Mouse (Mus musculus): Measurements from ENCODE around the gene Zfp1. TPM values are rescaled to one million over a fixed set of nuclear protein-coding genes. Genes with fewer than 3 reads are reported as not detected.

The Zfp1 gene
- total and polyA plus RNA-seq, 2 experiments from 2014 or later = 24.7 to 34.3 TPM

GRCm38 (mm10) chr8:111686881-111687280 lies 43.7 kb downstream of the Zfp1 start:
- no peak overlapping the region for H3K27ac ChIP-seq (ENCODE audit: low read depth, low read length)
- H3K27me3 ChIP-seq (ENCODE audit: insufficient read depth, low read length) = no peaks in the 10 kb centered on the region
- H3K36me3 ChIP-seq (ENCODE audit: insufficient read depth) = no peaks in the 10 kb centered on the region
- TF ChIP-seq CTCF (IDR thresholded peaks at IDR 0.05; ENCODE audit: low read depth) = no peak
- H3K9ac ChIP-seq = no peak overlapping the region
- ATAC-seq = no peak
- no peak overlapping the region for H3K4me2 ChIP-seq (ENCODE audit: low read depth)
- H3K9me3 ChIP-seq (ENCODE audit: low read length) = no peaks in the 10 kb centered on the region
- DNase-seq = no peak
- 82% methylated on average over 13 of the region's 13 CpGs for WGBS
- no peaks in the 10 kb centered on the region for H3K4me1 ChIP-seq (ENCODE audit: insufficient read depth)
- no peak overlapping the region for H3K4me3 ChIP-seq (ENCODE audit: low read depth, low read length)

- 69% methylated on average over 2 of the region's 2 CpGs for WGBS
- Histone ChIP-seq H3K4me2 (ENCODE audit: low read depth) (no peak within 1 kb of the TSS), H3K36me3 (ENCODE audit: insufficient read depth) (no peaks in the 10 kb centered on the region), H3K27me3 (ENCODE audit: insufficient read depth, low read length) (no peaks in the 10 kb centered on the region), H3K4me3 (ENCODE audit: low read depth, low read length) (no peak within 1 kb of the TSS), H3K27ac (ENCODE audit: low read depth, low read length) (no peak within 1 kb of the TSS), H3K4me1 (ENCODE audit: insufficient read depth) (no peaks in the 10 kb centered on the region), H3K9me3 (ENCODE audit: low read length) (no peaks in the 10 kb centered on the region), H3K9ac (no peak within 1 kb of the TSS)
- ATAC-seq (no peak), DNase-seq (no peak)
- no peak for TF ChIP-seq CTCF (IDR thresholded peaks at IDR 0.05; ENCODE audit: low read depth)
Observed at GRCm38 (mm10) chr8:111690960-111691445, 47.8 kb downstream of the Zfp1 start, which contains the start of gene Ctrb1. TSS of gene Ctrb1 (minus strand) at chr8:111691010.

GRCm38 (mm10) chr8:111693261-111693741 lies 50.1 kb downstream of the Zfp1 start:
- ATAC-seq = no peak
- H3K36me3 ChIP-seq (ENCODE audit: insufficient read depth) = no peaks in the 10 kb centered on the region
- no peaks in the 10 kb centered on the region for H3K4me1 ChIP-seq (ENCODE audit: insufficient read depth)
- H3K27me3 ChIP-seq (ENCODE audit: insufficient read depth, low read length) = no peaks in the 10 kb centered on the region
- 76% methylated on average over 6 of the region's 6 CpGs for WGBS
- no peak overlapping the region for H3K4me2 ChIP-seq (ENCODE audit: low read depth)
- no peak overlapping the region for H3K27ac ChIP-seq (ENCODE audit: low read depth, low read length)
- H3K9ac ChIP-seq = no peak overlapping the region
- H3K9me3 ChIP-seq (ENCODE audit: low read length) = no peaks in the 10 kb centered on the region
- H3K4me3 ChIP-seq (ENCODE audit: low read depth, low read length) = no peak overlapping the region
- DNase-seq = no peak
- TF ChIP-seq CTCF (IDR thresholded peaks at IDR 0.05; ENCODE audit: low read depth) = no peak

- H3K27me3 ChIP-seq (ENCODE audit: insufficient read depth, low read length) = no peaks in the 10 kb centered on the region
- ATAC-seq = no peak
- no peak for DNase-seq
Observed at GRCm38 (mm10) chr8:111695441-111695840, 52.2 kb downstream of the Zfp1 start.

GRCm38 (mm10) chr8:111697655-111698054 lies 54.5 kb downstream of the Zfp1 start:
- DNase-seq = no peak
- H3K9ac ChIP-seq = no peak overlapping the region

More at GRCm38 (mm10) chr8:111695441-111695840, 52.2 kb downstream of the Zfp1 start:
- Histone ChIP-seq H3K9ac (no peak overlapping the region), H3K4me3 (ENCODE audit: low read depth, low read length) (no peak overlapping the region), H3K27ac (ENCODE audit: low read depth, low read length) (no peak overlapping the region), H3K4me2 (ENCODE audit: low read depth) (no peak overlapping the region), H3K4me1 (ENCODE audit: insufficient read depth) (no peaks in the 10 kb centered on the region), H3K9me3 (ENCODE audit: low read length) (no peaks in the 10 kb centered on the region), H3K36me3 (ENCODE audit: insufficient read depth) (no peaks in the 10 kb centered on the region)
- no peak for TF ChIP-seq CTCF (IDR thresholded peaks at IDR 0.05; ENCODE audit: low read depth)
- 64% methylated on average over 7 of the region's 7 CpGs for WGBS

GRCm38 (mm10) chr8:111699035-111699434 lies 55.8 kb downstream of the Zfp1 start:
- 11% methylated on average over 1 of the region's 1 CpGs for WGBS
- Histone ChIP-seq H3K27ac (ENCODE audit: low read depth, low read length) (no peak overlapping the region), H3K4me1 (ENCODE audit: insufficient read depth) (no peaks in the 10 kb centered on the region), H3K36me3 (ENCODE audit: insufficient read depth) (no peaks in the 10 kb centered on the region), H3K27me3 (ENCODE audit: insufficient read depth, low read length) (no peaks in the 10 kb centered on the region), H3K4me2 (ENCODE audit: low read depth) (no peak overlapping the region), H3K4me3 (ENCODE audit: low read depth, low read length) (no peak overlapping the region), H3K9ac (no peak overlapping the region), H3K9me3 (ENCODE audit: low read length) (no peaks in the 10 kb centered on the region)
- TF ChIP-seq CTCF (IDR thresholded peaks at IDR 0.05; ENCODE audit: low read depth) = no peak
- DNase-seq (no peak), ATAC-seq (no peak)

More at GRCm38 (mm10) chr8:111697655-111698054, 54.5 kb downstream of the Zfp1 start:
- H3K9me3 ChIP-seq (ENCODE audit: low read length) = no peaks in the 10 kb centered on the region
- H3K27ac ChIP-seq (ENCODE audit: low read depth, low read length) = no peak overlapping the region
- no peak for ATAC-seq
- no peaks in the 10 kb centered on the region for H3K27me3 ChIP-seq (ENCODE audit: insufficient read depth, low read length)
- no peak for TF ChIP-seq CTCF (IDR thresholded peaks at IDR 0.05; ENCODE audit: low read depth)
- H3K36me3 ChIP-seq (ENCODE audit: insufficient read depth) = no peaks in the 10 kb centered on the region
- H3K4me2 ChIP-seq (ENCODE audit: low read depth) = no peak overlapping the region
- WGBS = 80% methylated on average over 10 of the region's 10 CpGs
- no peaks in the 10 kb centered on the region for H3K4me1 ChIP-seq (ENCODE audit: insufficient read depth)
- no peak overlapping the region for H3K4me3 ChIP-seq (ENCODE audit: low read depth, low read length)

- Histone ChIP-seq H3K36me3 (ENCODE audit: insufficient read depth) (no peaks in the 10 kb centered on the region), H3K4me3 (ENCODE audit: low read depth, low read length) (no peak overlapping the region), H3K4me1 (ENCODE audit: insufficient read depth) (no peaks in the 10 kb centered on the region), H3K27me3 (ENCODE audit: insufficient read depth, low read length) (no peaks in the 10 kb centered on the region), H3K27ac (ENCODE audit: low read depth, low read length) (no peak overlapping the region), H3K4me2 (ENCODE audit: low read depth) (no peak overlapping the region), H3K9ac (no peak overlapping the region), H3K9me3 (ENCODE audit: low read length) (no peaks in the 10 kb centered on the region)
- no peak for TF ChIP-seq CTCF (IDR thresholded peaks at IDR 0.05; ENCODE audit: low read depth)
- ATAC-seq (no peak), DNase-seq (no peak)
- WGBS = 78% methylated on average over 3 of the region's 3 CpGs
Observed at GRCm38 (mm10) chr8:111700201-111700600, 57.0 kb downstream of the Zfp1 start.

All from forebrain, postnatal 0 days (tissue).